Mouse (Mus musculus) thymus, postnatal 25 days (tissue): Measurements from ENCODE around the gene Hoxa11.
A peak's percentile ranks its signal among the peaks of the same experiment; 100 is the strongest.

ENCODE experiments used
- DNase-seq: peaks from one replicate; pipeline ENCODE4 v3.0.0; 2022

The Hoxa11 gene

GRCm38 (mm10) chr6:52230516-52231165 lies 15.0 kb downstream of the Hoxa11 start, which contains the start of gene Hoxa9:
Hoxa9 (minus strand) TSS chr6:52231089.
- DNase-seq: no peak

- no peak for DNase-seq
Measured at GRCm38 (mm10) chr6:52229558-52230416, 15.8 kb downstream of the Hoxa11 start.

GRCm38 (mm10) chr6:52228475-52229465 lies 16.8 kb downstream of the Hoxa11 start:
- peak; percentile 21 for DNase-seq

- no peak for DNase-seq
Measured at GRCm38 (mm10) chr6:52227470-52228222, 18.0 kb downstream of the Hoxa11 start.

- DNase-seq: no peak
Measured at GRCm38 (mm10) chr6:52226569-52227257, 18.9 kb downstream of the Hoxa11 start.

GRCm38 (mm10) chr6:52225612-52226568 lies 19.7 kb downstream of the Hoxa11 start:
- peak; percentile 7 for DNase-seq

GRCm38 (mm10) chr6:52224895-52225611 lies 20.6 kb downstream of the Hoxa11 start:
- no peak for DNase-seq

GRCm38 (mm10) chr6:52223939-52224760 lies 21.5 kb downstream of the Hoxa11 start:
- no peak for DNase-seq

- DNase-seq: no peak
Measured at GRCm38 (mm10) chr6:52222729-52223128, 22.9 kb downstream of the Hoxa11 start.

- no peak for DNase-seq
Measured at GRCm38 (mm10) chr6:52221993-52222685, 23.5 kb downstream of the Hoxa11 start.

- peak; percentile 84 for DNase-seq
Measured at GRCm38 (mm10) chr6:52221337-52221992, 24.1 kb downstream of the Hoxa11 start, which contains the start of gene Hoxa7. Hoxa7 (minus strand) TSS chr6:52221854.

GRCm38 (mm10) chr6:52220865-52221310 lies 24.7 kb downstream of the Hoxa11 start:
- no peak for DNase-seq

- DNase-seq: peak; percentile 25
Measured at GRCm38 (mm10) chr6:52220003-52220864, 25.4 kb downstream of the Hoxa11 start.

GRCm38 (mm10) chr6:52219234-52219942 lies 26.2 kb downstream of the Hoxa11 start:
- no peak for DNase-seq

GRCm38 (mm10) chr6:52218643-52219215 lies 26.9 kb downstream of the Hoxa11 start:
- no peak for DNase-seq
